Mouse (Mus musculus) ES-E14 (cell line): ENCODE measurements around the gene Vtn. TPM values are rescaled to one million over a fixed set of nuclear protein-coding genes. Genes with fewer than 3 reads are reported as not detected.

Source experiments
- DNase-seq: peaks from one replicate; pipeline ENCODE4 v3.0.0-alpha.2; 2013; ENCODE audit warnings: low read depth, low spot score
- H3K27ac ChIP-seq: 2 replicates; pipeline ENCODE4 v1.5.1; 2012; ENCODE audit warnings: low read depth, mild to moderate bottlenecking, low read length, moderate library complexity, mixed read lengths; ENCODE audit not compliant: poor library complexity, insufficient read depth, severe bottlenecking
- H3K36me3 ChIP-seq: 2 replicates; pipeline ENCODE4 v1.6.1; 2012; ENCODE audit warnings: mild to moderate bottlenecking, low read length, moderate library complexity, mixed read lengths; ENCODE audit not compliant: control insufficient read depth, poor library complexity, insufficient read depth, severe bottlenecking
- H3K4me1 ChIP-seq, 2 experiments: fragments of 150-350 bp in 1 of 2; sonication (generic) in 1 of 2; 2 replicates each; pipeline ENCODE4 v1.6.1; 2012; ENCODE audit warnings: low read length in 2 of 2, mild to moderate bottlenecking in 1 of 2, mixed read lengths in 1 of 2; ENCODE audit not compliant: control insufficient read depth in 2 of 2, insufficient read depth in 2 of 2, poor library complexity in 1 of 2
- H3K4me3 ChIP-seq, 2 experiments: fragments of 150-350 bp in 1 of 2; sonication (generic) in 1 of 2; 2 replicates each; pipeline ENCODE4 v1.5.1; 2012; ENCODE audit warnings: low read length in 2 of 2, low read depth in 1 of 2, mild to moderate bottlenecking in 1 of 2, mixed read lengths in 1 of 2; ENCODE audit not compliant: insufficient read depth in 1 of 2, poor library complexity in 1 of 2, severe bottlenecking in 1 of 2
- H3K9ac ChIP-seq: 2 replicates; pipeline ENCODE4 v1.6.1; 2012; ENCODE audit warnings: low read depth, mild to moderate bottlenecking, low read length, mixed read lengths; ENCODE audit not compliant: poor library complexity, insufficient read depth, severe bottlenecking
- H3K9me3 ChIP-seq: fragments of 150-350 bp; sonication (generic); 2 replicates; pipeline ENCODE4 v1.6.1; 2012; ENCODE audit warnings: low read depth, mild to moderate bottlenecking, low read length; ENCODE audit not compliant: control insufficient read depth, insufficient read depth
- CHD2 ChIP-seq: IDR thresholded peaks from 2 replicates; pipeline ENCODE4 v1.6.1; 2014; ENCODE audit warnings: mild to moderate bottlenecking, low read depth, low read length, inconsistent platforms
- HCFC1 ChIP-seq: IDR thresholded peaks from 2 replicates; pipeline ENCODE4 v1.6.1; 2012; ENCODE audit warnings: low read length, inconsistent platforms, borderline replicate concordance; ENCODE audit not compliant: insufficient read depth
- MAFK ChIP-seq: IDR thresholded peaks from 2 replicates; pipeline ENCODE4 v1.6.1; 2014; ENCODE audit warnings: mild to moderate bottlenecking, low read depth, low read length, inconsistent platforms; ENCODE audit not compliant: insufficient read depth
- ZC3H11A ChIP-seq: IDR thresholded peaks from 2 replicates; pipeline ENCODE4 v1.6.1; 2012; ENCODE audit warnings: low read depth, mild to moderate bottlenecking, inconsistent platforms, low read length, borderline replicate concordance
- ZNF384 ChIP-seq: IDR thresholded peaks from 2 replicates; pipeline ENCODE4 v1.6.1; 2012; ENCODE audit warnings: low read depth, low read length, inconsistent platforms
- in situ Hi-C, 2 experiments: fragments of 600-800 bp; cut with MboI; formaldehyde crosslinking; loops; one replicate each; pipeline ENCODE4 v1.15.1; 2025; ENCODE audit warnings: low sequenced_read_pairs in 2 of 2, inconsistent platforms in 1 of 2; ENCODE audit not compliant: unreplicated experiment in 2 of 2
- total RNA-seq: library from RNA; depleted of rRNA; stranded (reverse); fragments of 300-350 nt; gene quantifications from 2 replicates; pipeline ENCODE4 v1.2.3, GENCODE M21; 2012; rRNA removed

Gene Vtn
- 0.26 TPM in 1 of 2 replicates, not detected in the other for total RNA-seq

- no peak for TF ChIP-seq CHD2
- TF ChIP-seq HCFC1 = no peak
- TF ChIP-seq ZC3H11A = no peak
- TF ChIP-seq ZNF384 = no peak
- no peak for TF ChIP-seq MAFK
- no peaks in the 10 kb centered on the region for H3K9me3 ChIP-seq
- peak within 1 kb of the TSS; percentile 38; the same call in 1 of the 2 replicates for H3K9ac ChIP-seq
- peaks cover 0 to 2% of the 10 kb centered on the region in 2 experiments; a peak in 1 of 4 replicates for H3K4me1 ChIP-seq
- no peaks in the 10 kb centered on the region for H3K36me3 ChIP-seq
- no peak within 1 kb of the TSS for H3K27ac ChIP-seq
- in situ Hi-C loops = no loop called here
- peak within 1 kb of the TSS; percentile 20 to 77; a peak in 3 of 4 replicates for H3K4me3 ChIP-seq
- DNase-seq = no peak
Measured at GRCm38 (mm10) chr11:78499004-78499403, at the start of gene Vtn. Vtn (plus strand) TSS chr11:78499091.

- in situ Hi-C loops = no loop called here
- H3K9me3 ChIP-seq = no peaks in the 10 kb centered on the region
- DNase-seq = no peak
Measured at GRCm38 (mm10) chr11:78450337-78450736, 48.6 kb upstream of the Vtn start.

GRCm38 (mm10) chr11:78453675-78454074, 45.2 kb upstream of the Vtn start:
- in situ Hi-C loops = no loop called here
- Histone ChIP-seq H3K27ac (no peak overlapping the region), H3K9ac (no peak overlapping the region), H3K4me3 (peak overlapping the region; percentile 37 to 61), H3K9me3 (no peaks in the 10 kb centered on the region), H3K36me3 (no peaks in the 10 kb centered on the region), H3K4me1 (peaks cover 0 to 3% of the 10 kb centered on the region in 2 experiments; a peak in 1 of 4 replicates)
- TF ChIP-seq ZNF384 (peak; percentile 82), MAFK (no peak), ZC3H11A (no peak), CHD2 (no peak), HCFC1 (0 out of 2 replicates have a peak, but pooled peaks have one; percentile 42)
- peak; percentile 63 for DNase-seq

More at GRCm38 (mm10) chr11:78450337-78450736, 48.6 kb upstream of the Vtn start:
- Histone ChIP-seq H3K27ac (no peak overlapping the region), H3K4me3 (no peak overlapping the region), H3K4me1 (peaks cover 0 to 7% of the 10 kb centered on the region in 2 experiments; a peak in 3 of 4 replicates), H3K9ac (no peak overlapping the region), H3K36me3 (no peaks in the 10 kb centered on the region)
- TF ChIP-seq CHD2 (no peak), MAFK (no peak), ZNF384 (no peak), ZC3H11A (no peak), HCFC1 (no peak)

GRCm38 (mm10) chr11:78454276-78454675, 44.6 kb upstream of the Vtn start:
- in situ Hi-C loops = no loop called here
- Histone ChIP-seq H3K4me1 (peaks cover 0 to 3% of the 10 kb centered on the region in 2 experiments; a peak in 1 of 4 replicates), H3K27ac (no peak overlapping the region; the same call in 1 of the 2 replicates), H3K36me3 (no peaks in the 10 kb centered on the region), H3K4me3 (peak overlapping the region; percentile 37 to 61), H3K9ac (peak overlapping the region; percentile 45; the same call in 1 of the 2 replicates), H3K9me3 (no peaks in the 10 kb centered on the region)
- TF ChIP-seq ZNF384 (no peak), ZC3H11A (no peak), MAFK (no peak)
- DNase-seq = no peak
